Mouse (Mus musculus) mouse embryonic stem cell (cell line): Measurements from ENCODE around the gene Rad23a.

Experiments
- in situ Hi-C, 2 experiments: fragments of 300-500 bp; cut with MboI; formaldehyde crosslinking; loops; 1 replicate in 1 of 2; 3 replicates in 1 of 2; pipeline ENCODE4 v1.14.3; 2019 to 2020; ENCODE audit warnings: low sequenced_read_pairs in 2 of 2, low pct_unique_long_range_greater_than_20kb in 1 of 2, mixed read lengths in 1 of 2; ENCODE audit not compliant: unreplicated experiment in 1 of 2

Rad23a gene

GRCm38 (mm10) chr8:84840248-84840999, at the start of gene Rad23a:
Gene Rad23a, minus strand, starts transcription at chr8:84840665.
- in situ Hi-C loops: no loop called here

GRCm38 (mm10) chr8:84889141-84889540, 48.7 kb upstream of the Rad23a start:
- in situ Hi-C loops: no loop called here

DNA sequence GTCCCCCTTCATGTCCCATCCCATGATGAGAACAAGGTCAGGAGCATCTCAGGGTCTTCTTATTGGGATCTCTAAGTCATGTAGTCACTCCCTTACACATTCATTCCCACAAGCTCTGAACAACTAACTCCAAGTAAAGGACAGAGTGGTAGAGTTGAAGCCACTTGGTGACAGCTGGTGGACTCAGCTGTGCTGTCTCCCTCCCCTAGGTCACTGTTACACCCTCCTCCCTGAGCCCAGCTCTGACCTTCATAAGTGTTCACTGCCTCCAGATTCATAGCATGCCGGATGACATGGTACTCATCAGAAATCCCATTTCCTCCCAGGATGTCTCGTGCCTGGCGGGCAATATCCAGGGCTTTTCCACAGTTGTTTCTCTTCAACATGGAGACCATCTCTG, 47.8 kb upstream of the Rad23a start:
- in situ Hi-C loops: no loop called here

GRCm38 (mm10) chr8:84884728-84885127, 44.3 kb upstream of the Rad23a start:
- in situ Hi-C loops: no loop called here

GRCm38 (mm10) chr8:84878915-84879314, 38.5 kb upstream of the Rad23a start:
- in situ Hi-C loops: no loop called here

- in situ Hi-C loops: no loop called here
Observed at GRCm38 (mm10) chr8:84877297-84878035, 37.0 kb upstream of the Rad23a start.

DNA sequence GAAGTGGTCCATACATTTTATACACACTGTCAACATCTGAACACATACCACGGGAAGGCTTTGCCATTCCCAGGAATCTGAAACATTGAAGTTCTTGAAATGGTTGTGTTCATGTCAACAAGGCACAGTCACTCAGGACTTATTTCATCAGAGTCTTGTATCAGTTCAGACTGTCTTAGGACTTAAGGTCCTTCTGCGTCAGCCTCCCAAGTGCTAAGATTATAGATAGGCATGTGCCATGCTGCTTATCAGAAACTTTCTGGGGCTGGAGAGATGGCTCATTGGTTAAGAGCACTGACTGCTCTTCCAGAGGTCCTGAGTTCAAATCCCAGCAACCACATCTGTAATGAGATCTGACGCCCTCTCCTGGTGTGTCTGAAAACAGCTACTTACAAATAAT, 33.9 kb upstream of the Rad23a start:
- in situ Hi-C loops: no loop called here

GRCm38 (mm10) chr8:84873016-84873415, 32.6 kb upstream of the Rad23a start:
- in situ Hi-C loops: no loop called here

DNA sequence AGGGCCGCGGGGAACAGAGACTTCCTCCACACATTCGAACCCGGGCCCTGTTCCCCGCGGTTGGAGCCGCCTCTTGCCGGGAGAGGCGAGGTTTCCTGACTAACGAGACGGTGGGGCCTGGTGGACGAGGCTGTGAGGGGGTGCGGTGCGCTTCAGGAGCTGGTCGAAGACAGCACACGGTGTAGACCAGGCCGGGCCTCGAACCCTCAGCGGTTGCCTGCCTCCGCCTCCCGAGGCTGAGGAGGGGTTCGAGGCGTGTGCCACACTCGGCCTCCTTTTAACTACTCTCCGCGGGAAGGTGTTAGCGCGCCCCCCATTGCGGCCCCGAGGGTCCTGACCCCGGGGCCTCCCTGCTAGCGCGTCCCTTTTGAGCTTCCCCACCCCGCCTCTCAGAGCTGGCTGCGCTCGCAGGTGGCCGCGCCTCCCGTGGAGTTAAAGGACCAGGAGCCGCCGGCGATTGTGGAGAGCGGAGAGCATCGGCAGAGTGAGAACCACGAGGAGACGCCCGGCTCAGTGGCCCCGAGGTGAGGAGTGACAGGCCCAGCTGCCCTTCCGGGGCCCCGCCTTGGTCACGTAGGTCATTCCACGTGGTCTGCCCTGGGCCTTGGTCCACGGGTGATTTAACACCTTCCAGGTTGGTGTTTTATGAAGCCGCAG, 32.0 kb upstream of the Rad23a start:
- in situ Hi-C loops: no loop called here

DNA sequence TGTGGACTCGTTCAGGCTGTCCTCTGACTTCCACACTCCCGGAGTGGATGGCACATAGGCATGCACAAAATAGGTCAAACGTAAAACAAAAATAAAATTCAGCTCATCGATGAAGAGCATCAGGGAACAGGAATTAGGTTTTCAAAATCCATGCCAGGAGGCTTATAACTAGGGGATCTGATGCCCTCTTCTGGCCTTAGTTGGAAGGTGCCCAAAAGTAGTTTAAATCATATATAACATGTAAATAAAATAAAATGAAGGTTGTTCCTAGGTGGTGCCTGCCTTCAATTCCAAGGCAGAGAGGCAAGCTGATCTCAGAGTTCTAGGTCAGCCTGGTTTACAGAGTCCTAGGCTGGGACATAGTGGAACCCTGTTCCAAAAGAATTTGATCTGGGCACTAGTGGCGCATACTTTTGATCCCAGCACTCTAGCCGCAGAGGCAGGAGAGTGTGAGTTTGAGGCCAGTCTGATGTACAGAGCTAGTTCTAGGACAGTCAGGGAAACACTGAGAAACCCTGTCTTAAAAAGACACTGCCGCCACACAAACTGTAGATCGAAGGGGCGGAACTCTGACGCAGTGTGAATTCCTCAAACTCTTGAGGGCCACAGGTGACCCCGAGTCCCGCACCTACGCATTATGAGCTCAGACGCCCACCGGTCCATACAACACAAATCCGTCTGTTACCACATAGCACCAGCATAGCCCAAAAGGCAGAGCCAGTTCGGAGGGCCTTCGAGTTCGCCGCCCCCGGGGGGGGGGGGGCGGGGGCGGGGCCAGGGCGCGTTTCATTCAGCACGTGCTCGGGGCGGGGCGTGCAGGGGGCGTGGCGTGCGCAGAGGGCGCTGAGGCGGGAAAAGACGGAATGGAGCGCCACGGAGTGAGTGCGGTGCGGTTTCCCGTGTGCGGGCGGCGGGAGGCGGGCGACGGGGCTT, 31.2 kb upstream of the Rad23a start, which contains the start of gene Syce2:
TSS of gene Syce2 (plus strand) at position 736 of the 933 bp plus-strand sequence.
- in situ Hi-C loops: no loop called here

GRCm38 (mm10) chr8:84856864-84857441, 16.5 kb upstream of the Rad23a start, which contains the start of gene Farsa:
Gene Farsa, plus strand, starts transcription at chr8:84856989.
- in situ Hi-C loops: no loop called here

GRCm38 (mm10) chr8:84856434-84856833, 16.0 kb upstream of the Rad23a start:
- in situ Hi-C loops: no loop called here

DNA sequence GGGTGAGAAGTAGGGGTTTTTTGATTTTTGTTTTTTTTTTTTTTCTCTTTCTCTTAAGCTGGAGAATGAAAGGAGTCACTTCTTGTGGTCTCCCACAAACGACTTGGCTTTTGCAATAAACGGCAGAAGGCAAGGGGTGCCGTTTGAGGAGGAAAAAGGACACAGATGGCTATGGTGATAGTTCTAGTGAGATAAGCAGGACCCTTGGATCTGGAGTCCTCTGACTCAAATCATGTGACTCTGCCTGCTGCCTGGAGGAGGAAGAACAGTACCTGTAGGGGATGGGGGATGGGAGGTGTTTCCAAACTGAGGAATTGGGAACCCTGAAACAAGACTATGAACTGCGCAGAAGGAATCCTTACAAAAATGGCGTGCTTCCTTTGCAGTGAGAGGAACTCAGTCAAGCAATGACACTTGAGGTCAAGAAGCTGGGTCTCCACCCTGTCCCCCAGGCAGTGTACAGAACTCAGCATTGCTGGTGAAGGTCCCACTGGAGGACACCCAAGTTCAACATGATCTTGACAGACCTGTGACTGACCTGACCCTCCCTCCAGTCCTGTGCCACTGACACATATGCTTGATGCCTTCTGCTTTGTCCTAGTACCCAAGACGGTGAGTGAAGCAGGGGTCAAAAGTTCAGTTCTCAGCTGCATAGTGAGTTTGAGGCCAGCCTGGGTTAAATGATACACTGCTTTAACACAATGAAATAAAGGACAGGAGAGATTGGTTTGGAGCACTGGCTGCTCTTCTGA, 7.4 kb upstream of the Rad23a start:
- in situ Hi-C loops: no loop called here

GRCm38 (mm10) chr8:84846722-84847572, 6.5 kb upstream of the Rad23a start, which contains the start of gene Calr:
Gene Calr, minus strand, starts transcription at chr8:84846934.
- in situ Hi-C loops: no loop called here

DNA sequence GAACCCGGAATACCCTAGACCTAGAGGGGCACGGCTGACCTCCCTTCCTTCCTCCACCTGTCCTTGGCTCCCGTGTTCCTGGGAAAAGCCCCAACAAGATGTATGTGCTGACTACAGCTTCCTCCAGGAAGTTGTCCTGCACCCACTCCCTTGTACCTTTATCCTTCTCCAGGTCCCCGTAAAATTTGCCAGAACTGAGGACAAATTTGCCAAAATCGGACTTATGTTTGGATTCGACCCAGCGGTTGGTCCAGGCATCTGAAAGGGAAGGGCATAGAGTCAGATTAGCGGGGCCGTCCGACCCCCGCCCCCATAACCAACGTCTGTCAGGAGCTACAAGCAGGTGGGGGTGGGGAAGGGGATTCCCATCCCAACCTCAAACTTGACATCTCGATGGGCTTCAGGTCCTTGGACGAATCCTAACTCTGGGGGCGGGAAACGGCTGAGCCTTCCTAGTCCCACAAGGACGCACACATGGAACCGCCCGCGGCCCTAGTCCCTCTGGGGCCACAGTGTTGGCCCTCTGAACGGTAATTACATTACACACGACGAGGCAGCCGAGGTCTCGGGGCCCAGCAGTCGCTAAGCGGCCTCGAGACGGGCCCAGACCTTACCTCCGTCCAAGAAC, 5.7 kb upstream of the Rad23a start:
- in situ Hi-C loops: no loop called here
